Mouse (Mus musculus): Measurements from ENCODE around the gene Abhd16b. TPM values are rescaled to one million over a fixed set of nuclear protein-coding genes. Genes with fewer than 3 reads are reported as not detected.

Gene Abhd16b
- polyA plus RNA-seq, 1 experiment, result not detected

GRCm38 (mm10) chr2:181536410-181536809 is 43.4 kb downstream of the Abhd16b start:
- no peak for DNase-seq
- Histone ChIP-seq H3K27ac (ENCODE audit: insufficient read depth, low read depth, low read length) (no peak overlapping the region), H3K27me3 (replicated peaks; ENCODE audit: control insufficient read depth, insufficient read depth, low read length) (no peaks in the 10 kb centered on the region), H3K4me1 (ENCODE audit: control insufficient read depth, insufficient read depth, low read length) (peaks cover 13% of the 10 kb centered on the region; the same call in 1 of the 2 replicates), H3K4me3 (ENCODE audit: insufficient read depth, low read depth, low read length) (no peak overlapping the region), H3K36me3 (ENCODE audit: control insufficient read depth, insufficient read depth, low read length) (no peaks in the 10 kb centered on the region)
- TF ChIP-seq CTCF (conservative IDR thresholded peaks at IDR 0.05; ENCODE audit: insufficient read depth, insufficient read length, low read depth, low read length), result no peak
- no peak for TF ChIP-seq POLR2A (IDR thresholded peaks at IDR 0.05; ENCODE audit: low read depth, low read length)
- 48% methylated on average over 2 of the region's 2 CpGs for WGBS

- WGBS, result 66% methylated on average over 2 of the region's 2 CpGs
- Histone ChIP-seq H3K4me1 (ENCODE audit: control insufficient read depth, insufficient read depth, low read length) (peaks cover 13% of the 10 kb centered on the region; the same call in 1 of the 2 replicates), H3K27me3 (replicated peaks; ENCODE audit: control insufficient read depth, insufficient read depth, low read length) (no peaks in the 10 kb centered on the region), H3K27ac (ENCODE audit: insufficient read depth, low read depth, low read length) (no peak overlapping the region), H3K4me3 (ENCODE audit: insufficient read depth, low read depth, low read length) (no peak overlapping the region), H3K36me3 (ENCODE audit: control insufficient read depth, insufficient read depth, low read length) (no peaks in the 10 kb centered on the region)
- DNase-seq, result no peak
- TF ChIP-seq POLR2A (IDR thresholded peaks at IDR 0.05; ENCODE audit: low read depth, low read length) (no peak), CTCF (conservative IDR thresholded peaks at IDR 0.05; ENCODE audit: insufficient read depth, insufficient read length, low read depth, low read length) (no peak)
These were observed 44.5 kb downstream of the Abhd16b start for GRCm38 (mm10) chr2:181537444-181538047.

- DNase-seq, result no peak
- Histone ChIP-seq H3K4me1 (ENCODE audit: control insufficient read depth, insufficient read depth, low read length) (peaks cover 9% of the 10 kb centered on the region; the same call in 1 of the 2 replicates), H3K36me3 (ENCODE audit: control insufficient read depth, insufficient read depth, low read length) (no peaks in the 10 kb centered on the region; the same call in 1 of the 2 replicates), H3K4me3 (ENCODE audit: insufficient read depth, low read depth, low read length) (no peak overlapping the region), H3K27me3 (replicated peaks; ENCODE audit: control insufficient read depth, insufficient read depth, low read length) (no peaks in the 10 kb centered on the region), H3K27ac (ENCODE audit: insufficient read depth, low read depth, low read length) (no peak overlapping the region)
- TF ChIP-seq POLR2A (IDR thresholded peaks at IDR 0.05; ENCODE audit: low read depth, low read length), result no peak
- TF ChIP-seq CTCF (conservative IDR thresholded peaks at IDR 0.05; ENCODE audit: insufficient read depth, insufficient read length, low read depth, low read length), result no peak
- WGBS, result 64% methylated on average over 6 of the region's 6 CpGs
These were observed 48.9 kb downstream of the Abhd16b start for GRCm38 (mm10) chr2:181541761-181542380.

Other genes with a start within 250 kb of the Abhd16b start
- gene Gmeb2, start 205.2 kb upstream of the Abhd16b start, polyA plus RNA-seq (2012; rRNA removed), result 12.8 and 14.5 TPM in 2 replicates
- 0.46 and 2.4 TPM in 2 replicates for gene Stmn3, start 178.7 kb upstream of the Abhd16b start, polyA plus RNA-seq (2012; rRNA removed)
- gene Rtel1, start 173.5 kb upstream of the Abhd16b start, polyA plus RNA-seq (2012; rRNA removed), result 30.2 and 30.9 TPM in 2 replicates
- gene Zgpat, start 128.3 kb upstream of the Abhd16b start, polyA plus RNA-seq (2012; rRNA removed), result 29.6 and 35.2 TPM in 2 replicates
- gene Arfrp1, start 127.8 kb upstream of the Abhd16b start, polyA plus RNA-seq (2012; rRNA removed), result 32.0 and 36.0 TPM in 2 replicates
- 35.1 and 53.7 TPM in 2 replicates for gene Lime1, start 113.1 kb upstream of the Abhd16b start, polyA plus RNA-seq (2012; rRNA removed)
- gene Zbtb46, start 33.8 kb upstream of the Abhd16b start, polyA plus RNA-seq (2012; rRNA removed), result 7.7 and 8.0 TPM in 2 replicates
- gene Tpd52l2, start 3.9 kb downstream of the Abhd16b start, polyA plus RNA-seq (2012; rRNA removed), result 35.2 and 41.5 TPM in 2 replicates
- 55.5 and 65.1 TPM in 2 replicates for gene Dnajc5, start 27.3 kb downstream of the Abhd16b start, polyA plus RNA-seq (2012; rRNA removed)
- gene Uckl1, start 91.7 kb downstream of the Abhd16b start, polyA plus RNA-seq (2012; rRNA removed), result 107 and 130 TPM in 2 replicates
- 19.6 and 22.1 TPM in 2 replicates for gene Prpf6, start 98.7 kb downstream of the Abhd16b start, polyA plus RNA-seq (2012; rRNA removed)
- 32.2 and 41.3 TPM in 2 replicates for gene Zfp512b, start 99.6 kb downstream of the Abhd16b start, polyA plus RNA-seq (2012; rRNA removed)
- gene Samd10, start 106.0 kb downstream of the Abhd16b start, polyA plus RNA-seq (2012; rRNA removed), result 26.1 and 30.2 TPM in 2 replicates
- 0.11 TPM in 1 of 2 replicates, not detected in the other for gene Gm29797, start 163.8 kb downstream of the Abhd16b start, polyA plus RNA-seq (2012; rRNA removed)
- 53.9 and 59.0 TPM in 2 replicates for gene Sox18, start 178.4 kb downstream of the Abhd16b start, polyA plus RNA-seq (2012; rRNA removed)
- 19.2 and 19.5 TPM in 2 replicates for gene Tcea2, start 187.1 kb downstream of the Abhd16b start, polyA plus RNA-seq (2012; rRNA removed)
- gene Rgs19, start 200.8 kb downstream of the Abhd16b start, polyA plus RNA-seq (2012; rRNA removed), result 21.5 and 24.0 TPM in 2 replicates
- gene Lkaaear1, start 205.2 kb downstream of the Abhd16b start, polyA plus RNA-seq (2012; rRNA removed), result not detected in 2 replicates
- gene Oprl1, start 221.8 kb downstream of the Abhd16b start, polyA plus RNA-seq (2012; rRNA removed), result 0.12 and 0.27 TPM in 2 replicates

All from kidney, adult 2 months (tissue).